Mouse (Mus musculus): ENCODE results near the gene Gm7544.
"Not testable (repeated sequence)": the region's sequence is repeated elsewhere in the genome, so short reads cannot be mapped to it uniquely, and the experiment has no call there.

DNA sequence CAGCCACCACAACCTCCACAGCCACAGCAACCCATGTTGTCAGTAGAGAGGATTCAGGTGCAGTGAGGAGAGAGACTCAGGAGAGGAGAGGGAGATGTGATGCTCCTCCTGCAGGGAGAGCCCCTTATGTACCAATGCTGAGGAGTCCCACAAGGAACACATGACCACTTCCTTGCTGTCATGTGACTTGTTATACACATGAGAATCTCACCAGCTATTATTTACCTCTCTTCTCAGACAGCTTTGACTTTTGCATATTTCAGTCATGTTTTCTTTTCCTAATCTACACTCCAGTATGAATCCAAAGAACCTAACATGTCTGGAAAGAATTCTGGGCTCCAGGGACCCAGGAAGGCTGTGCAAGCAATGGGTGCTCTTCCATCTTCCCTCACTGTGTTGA lies at the start of gene Gm7544:
- TF ChIP-seq CTCF (conservative IDR thresholded peaks at IDR 0.05; ENCODE audit: low read length); POU5F1 (IDR thresholded peaks at IDR 0.05; ENCODE audit: borderline replicate concordance, low read length): not testable (repeated sequence)

Measured in E14TG2a.4 (cell line).